Mouse (Mus musculus) retina, embryonic 14.5 days (tissue): Measurements from ENCODE around the gene Fau.

Experiments
- DNase-seq: peaks from one replicate; pipeline ENCODE4 v3.0.0-alpha.2; 2015; ENCODE audit warnings: low spot score

Fau gene

DNA sequence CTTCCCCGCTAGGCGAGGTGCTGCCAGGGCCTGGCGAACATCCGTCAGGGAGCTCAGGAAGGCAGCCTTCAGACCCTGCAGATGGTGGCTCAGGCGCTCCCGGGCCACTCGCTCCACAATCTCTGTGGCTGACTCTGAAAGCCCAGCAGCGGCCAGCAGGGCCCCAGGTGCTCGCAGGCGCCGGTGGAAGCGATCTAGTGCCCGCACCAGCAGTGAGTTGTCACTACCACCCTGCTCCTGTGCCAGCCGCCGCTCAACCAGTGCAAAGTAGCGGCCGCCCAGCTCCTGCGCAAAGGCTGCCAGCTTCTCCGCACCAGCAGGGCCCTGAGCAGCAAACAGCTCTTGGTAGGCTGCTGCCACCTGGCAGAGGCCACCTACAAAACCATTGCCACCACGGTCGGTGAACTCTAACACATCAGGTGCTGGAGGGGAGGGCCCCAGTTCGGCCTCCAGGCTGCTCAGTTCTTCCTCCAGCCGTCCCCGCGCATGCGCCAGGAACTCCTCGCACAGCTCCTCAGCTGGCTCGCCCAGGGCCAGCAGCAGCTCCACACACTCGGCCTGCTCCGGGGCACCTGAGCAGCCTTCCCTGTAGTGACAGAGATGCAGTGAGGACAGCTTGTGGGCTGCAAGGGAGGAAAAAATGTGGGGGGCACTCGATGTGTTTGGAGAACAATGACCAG lies 13.1 kb downstream of the Fau start:
- no peak for DNase-seq

DNA sequence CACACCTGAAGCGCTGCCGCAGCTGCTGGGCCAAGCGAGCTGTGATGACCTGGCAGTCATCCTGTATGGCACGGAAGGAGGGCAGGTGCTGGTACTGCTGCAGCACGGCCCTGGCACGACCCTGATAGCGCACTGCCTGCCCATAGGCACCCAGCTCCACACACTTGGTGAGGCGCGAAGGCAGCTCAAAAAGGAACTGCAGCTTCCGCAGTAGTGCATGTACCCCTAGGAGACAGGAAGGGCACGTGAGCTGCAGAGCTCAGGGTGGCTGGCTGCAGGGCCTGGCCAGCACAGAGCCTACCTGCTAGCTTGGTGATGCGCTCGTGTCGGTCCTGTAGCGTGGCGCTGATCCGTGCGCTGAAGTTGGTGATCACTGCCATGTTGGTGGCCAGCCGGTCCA lies 13.6 kb downstream of the Fau start:
- no peak for DNase-seq

DNA sequence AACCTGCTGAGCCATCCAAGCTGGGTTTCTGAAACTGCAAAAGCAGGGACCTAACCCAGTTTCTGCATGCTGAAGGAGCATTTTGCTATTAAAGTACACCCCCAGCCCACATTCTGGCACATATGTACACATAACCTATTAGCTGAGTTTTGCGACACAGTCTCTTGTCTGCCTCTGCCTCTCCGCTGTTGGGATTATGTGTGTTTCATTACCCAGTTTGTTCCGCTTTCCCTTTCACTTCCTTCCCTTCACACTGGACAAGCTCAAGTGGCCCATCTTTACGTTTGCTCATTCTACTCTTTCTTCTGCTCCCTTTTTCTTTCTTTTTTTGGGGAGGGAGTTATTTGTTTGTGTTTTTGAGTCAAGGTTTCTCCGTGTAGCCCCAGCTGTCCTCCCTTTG lies 16.2 kb downstream of the Fau start:
- DNase-seq = no peak

DNA sequence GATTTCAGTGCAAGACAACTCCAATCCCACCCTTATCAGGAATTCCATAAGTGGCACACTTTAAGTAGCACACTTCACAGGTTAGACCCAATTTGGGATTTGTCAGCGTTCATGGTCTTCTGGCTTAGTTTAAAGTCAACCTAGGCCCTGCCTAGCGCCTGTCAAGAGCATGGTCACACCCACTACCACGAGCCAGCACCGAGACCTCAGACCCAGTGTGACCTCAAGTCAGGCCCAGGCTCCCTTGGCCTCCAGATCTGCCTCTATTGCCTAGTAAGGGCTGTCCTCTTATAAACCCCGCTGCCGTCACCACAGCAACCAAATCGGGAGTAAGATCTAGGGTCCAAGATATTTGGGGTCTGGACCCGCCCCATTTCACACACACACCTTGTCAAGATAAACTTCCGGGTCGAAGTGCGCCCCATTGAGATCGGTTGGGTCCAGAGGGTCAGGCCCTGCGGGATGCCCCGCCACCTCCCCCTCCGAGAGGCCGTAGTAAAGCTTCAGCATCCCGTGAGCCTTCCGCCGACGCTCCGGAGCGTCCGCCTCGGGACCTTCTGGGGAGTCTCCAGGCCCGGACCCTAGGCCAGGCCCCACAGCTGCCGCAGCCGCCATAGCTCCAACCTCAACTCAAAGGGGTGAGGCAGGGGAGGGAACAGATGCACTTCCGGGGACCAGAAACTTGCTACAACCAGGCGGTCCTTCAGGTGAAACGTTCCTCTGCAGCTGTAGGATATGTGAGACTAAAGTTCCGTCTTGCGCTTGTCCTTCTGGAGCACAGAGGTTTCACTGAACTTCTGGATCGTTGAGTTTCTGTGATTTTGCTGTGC lies 19.1 kb downstream of the Fau start, which contains the start of gene Vps51:
Gene Vps51 (minus strand): TSS at position 668 of the 830 bp plus-strand sequence.
- peak; percentile 96 for DNase-seq

DNA sequence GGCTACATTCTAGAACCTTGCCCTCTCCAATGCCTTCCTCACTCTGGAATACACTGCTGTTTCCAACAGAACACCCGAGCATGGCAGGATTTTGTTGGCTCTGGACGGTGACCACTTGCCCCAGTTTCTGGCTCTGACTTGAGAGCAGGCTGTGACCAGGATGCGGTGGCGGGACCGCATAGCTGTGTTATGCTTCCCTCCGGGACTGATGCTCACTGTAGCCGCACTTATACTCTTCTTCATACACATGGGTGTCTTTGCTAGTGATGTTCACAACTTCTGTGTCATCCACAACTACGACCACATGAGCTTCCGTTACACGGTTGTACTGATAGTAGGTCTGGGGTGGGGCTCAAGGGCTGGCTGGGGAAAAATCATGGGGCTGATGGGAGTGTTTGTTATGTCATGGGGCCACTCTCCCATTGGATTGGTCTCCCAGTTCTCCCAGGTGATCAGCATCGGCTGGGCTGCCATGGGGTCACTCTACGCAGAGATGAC lies 22.4 kb downstream of the Fau start, which contains the start of gene Tmem262:
Gene Tmem262 (plus strand): TSS at position 51 of the 498 bp plus-strand sequence.
- DNase-seq = no peak

DNA sequence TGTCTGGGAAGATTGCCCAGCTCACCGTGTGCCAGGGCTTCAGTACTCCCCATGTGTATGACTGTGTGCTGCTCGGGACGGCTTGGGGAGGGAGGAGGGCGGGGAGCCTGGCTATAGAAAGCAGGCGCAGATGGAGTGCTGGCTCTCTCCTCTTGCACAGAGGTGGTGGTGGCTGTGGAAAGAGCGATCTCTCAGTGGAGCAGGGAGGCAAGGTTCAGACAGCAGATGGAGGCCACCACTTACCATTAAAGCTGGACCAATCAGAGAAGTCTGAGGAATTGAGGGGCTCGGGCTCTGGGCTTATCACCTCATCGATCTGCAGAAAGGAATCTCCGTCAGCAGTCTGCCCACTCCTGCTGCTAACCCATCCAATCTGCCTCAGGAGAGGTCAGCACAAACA lies 24.5 kb downstream of the Fau start, which contains the start of gene Gm28374:
Gene Gm28374 (minus strand): TSS at position 101 of the 400 bp plus-strand sequence.
- DNase-seq = no peak

DNA sequence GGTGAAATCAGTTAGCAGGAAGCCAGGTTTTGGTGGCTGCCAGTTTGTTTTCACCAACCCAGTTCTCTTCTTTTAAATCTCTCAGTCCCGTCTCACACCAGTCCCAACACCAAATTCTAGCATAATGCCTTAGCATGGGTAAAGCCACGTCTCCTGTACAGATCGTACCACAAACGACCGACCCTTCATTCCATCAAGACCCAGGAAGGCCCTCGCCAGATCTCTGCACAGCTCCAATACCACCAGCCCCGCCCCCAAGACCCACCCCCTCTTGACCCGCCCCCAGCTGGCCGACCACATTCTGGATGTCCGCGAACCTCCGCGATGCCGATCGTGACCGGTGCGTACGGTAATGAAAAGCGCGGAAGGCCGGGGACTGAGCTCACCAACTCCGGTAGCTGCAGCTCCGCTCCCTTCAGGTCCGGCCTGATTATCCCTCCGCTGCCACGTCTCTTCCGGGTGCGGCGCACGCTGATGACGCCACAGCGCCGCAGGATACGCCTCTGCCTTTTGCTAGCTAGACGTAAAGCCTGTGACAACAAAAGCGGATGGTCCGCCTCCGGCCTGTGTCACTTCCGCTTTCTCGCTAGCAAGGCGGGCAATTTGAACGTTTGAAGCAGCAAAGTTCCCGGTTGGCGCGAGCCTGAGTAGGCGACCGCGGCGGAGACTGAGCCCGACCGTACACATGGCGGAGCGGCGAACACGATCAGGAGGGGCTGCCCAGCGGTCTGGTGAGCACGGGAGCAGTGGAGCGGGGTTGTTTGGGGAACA lies 27.0 kb downstream of the Fau start, which contains the start of the genes Zfpl1 and Cdca5:
Gene Zfpl1 (minus strand): TSS at position 479 of the 771 bp plus-strand sequence.
Gene Cdca5 (plus strand): TSS at position 506 of the 771 bp plus-strand sequence.
- DNase-seq = peak; percentile 99

DNA sequence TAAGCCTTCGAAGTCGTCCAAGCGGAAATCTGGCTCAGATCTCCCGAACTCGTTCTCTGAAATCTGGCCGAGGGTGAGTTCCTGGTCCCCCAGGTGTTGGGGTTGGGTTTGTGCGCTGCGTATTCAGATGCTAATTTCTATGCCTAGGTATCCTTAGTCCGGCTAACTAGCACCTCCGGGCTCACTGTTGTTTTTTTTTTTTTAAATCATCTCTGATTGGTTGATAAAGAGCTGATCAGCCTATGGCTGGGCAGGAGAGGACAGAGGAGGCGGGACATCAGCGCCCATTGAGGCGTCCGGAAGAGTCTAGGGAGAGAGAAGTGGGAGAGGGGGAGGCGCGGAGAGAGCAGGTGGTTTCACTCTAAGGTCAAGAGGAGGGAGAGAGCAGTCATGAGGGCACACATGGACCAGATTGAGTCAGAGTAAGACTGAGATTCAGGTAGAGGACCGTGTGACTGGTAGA lies 27.8 kb downstream of the Fau start:
- peak; percentile 87 for DNase-seq

DNA sequence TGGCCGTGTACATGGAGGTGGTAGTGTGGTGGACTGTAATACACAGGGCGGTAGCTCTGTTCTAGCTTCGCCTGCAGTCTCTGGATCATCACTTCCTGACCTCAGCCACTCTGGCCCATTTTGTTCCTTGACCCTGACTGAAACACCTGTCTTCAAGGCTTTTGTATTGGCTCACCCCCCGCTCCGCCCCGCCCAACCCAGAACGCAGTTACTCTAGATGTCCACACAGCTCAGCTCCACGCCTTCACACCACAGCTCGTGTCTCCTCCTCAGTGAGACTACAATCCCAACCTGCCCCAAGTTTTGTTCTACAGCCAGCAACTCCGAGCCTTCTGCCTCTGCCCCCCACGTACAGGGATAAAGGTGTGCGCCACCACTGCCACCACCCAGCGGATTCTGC lies 31.2 kb downstream of the Fau start:
- DNase-seq = no peak

DNA sequence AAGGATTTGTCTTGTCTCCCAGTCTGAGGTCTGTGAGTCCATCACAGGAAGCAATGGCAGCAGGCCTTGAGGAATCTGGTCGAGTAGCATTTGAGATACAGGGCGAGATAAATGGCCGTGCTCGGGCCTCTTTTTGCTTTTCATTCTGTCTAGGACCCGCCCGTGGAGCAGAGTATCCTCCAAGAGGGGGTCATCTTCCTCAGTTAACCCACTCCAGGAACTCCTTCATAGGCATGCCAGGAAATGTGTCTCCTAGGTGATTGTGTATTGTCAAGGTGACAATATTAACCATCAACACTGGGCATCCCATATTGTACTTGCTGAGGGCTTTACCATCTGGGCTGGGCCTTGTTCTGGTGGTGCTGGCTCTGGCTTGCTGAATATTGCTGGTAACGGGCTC lies 36.5 kb downstream of the Fau start, which contains the start of gene AC131692.1:
Gene AC131692.1 (plus strand): TSS at position 301 of the 400 bp plus-strand sequence.
- DNase-seq = no peak

DNA sequence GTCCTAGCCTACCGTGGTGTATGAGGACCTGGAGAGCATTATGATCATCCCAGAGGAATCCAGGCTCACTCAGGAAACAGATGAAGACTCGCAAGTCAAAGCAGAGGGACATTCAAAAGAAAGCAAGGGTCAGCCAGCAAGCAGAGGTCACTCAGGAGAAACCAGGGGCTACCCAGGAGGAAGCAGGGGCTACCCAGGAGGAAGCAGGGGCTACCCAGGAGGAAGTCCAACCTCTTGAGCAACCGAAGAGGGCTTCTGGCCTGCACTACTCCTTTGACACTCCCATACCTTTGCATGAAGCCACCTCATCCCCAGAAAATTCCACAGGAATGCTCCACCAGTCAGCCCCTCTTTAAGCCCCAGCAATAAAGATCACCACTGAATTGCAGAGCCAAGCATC lies 40.2 kb downstream of the Fau start:
- no peak for DNase-seq

DNA sequence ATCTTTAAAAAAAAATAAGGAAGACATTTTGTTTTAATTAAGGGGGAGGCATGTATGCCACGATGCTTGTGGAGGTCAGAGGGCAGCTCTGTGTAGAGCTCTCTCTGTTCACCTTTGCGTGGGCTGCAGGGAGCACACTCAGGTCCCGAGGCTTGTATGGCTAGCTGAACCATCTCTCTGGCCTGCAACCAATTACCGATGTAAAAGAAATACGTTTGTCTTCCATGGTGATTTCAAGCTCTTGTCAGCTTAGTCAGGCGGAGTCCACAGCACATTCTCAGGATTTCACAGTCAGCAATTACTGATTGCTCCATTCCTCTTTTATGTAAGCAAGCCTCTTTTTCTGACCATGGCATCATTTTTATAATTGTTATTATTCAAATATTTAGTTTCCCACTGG lies 43.5 kb downstream of the Fau start:
- DNase-seq = no peak

DNA sequence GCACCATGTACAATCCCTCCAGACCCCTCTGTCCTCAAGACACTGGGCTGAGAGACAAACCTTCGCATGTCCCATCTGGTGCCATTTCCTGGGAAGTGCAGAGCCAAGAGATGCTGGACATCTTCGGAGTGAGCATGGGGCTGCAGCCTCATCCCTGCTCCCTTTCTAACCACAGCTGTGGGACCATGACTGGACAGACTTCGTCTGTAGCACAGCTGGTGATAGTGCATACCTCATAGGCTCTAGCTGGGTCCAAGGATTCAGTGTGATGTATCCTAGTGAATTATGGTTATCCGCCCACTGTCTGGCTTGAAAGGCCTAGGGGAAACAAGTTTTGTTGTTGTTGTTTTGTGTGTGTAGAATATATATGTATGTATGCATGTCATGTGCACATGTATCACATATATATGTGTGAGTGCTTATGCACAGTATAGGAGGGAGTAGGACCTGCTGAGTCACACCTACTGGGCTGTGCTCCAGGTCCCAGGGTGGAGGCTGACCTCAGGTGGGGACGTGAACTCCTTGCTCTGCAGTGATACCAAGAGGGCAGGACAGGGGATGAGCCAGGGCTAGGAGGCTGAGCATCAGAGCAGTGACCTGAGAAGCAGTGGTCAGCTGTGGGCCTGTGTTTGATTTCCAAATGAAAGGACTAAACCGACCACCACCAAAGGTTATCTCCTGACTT lies 44.7 kb downstream of the Fau start:
- no peak for DNase-seq

DNA sequence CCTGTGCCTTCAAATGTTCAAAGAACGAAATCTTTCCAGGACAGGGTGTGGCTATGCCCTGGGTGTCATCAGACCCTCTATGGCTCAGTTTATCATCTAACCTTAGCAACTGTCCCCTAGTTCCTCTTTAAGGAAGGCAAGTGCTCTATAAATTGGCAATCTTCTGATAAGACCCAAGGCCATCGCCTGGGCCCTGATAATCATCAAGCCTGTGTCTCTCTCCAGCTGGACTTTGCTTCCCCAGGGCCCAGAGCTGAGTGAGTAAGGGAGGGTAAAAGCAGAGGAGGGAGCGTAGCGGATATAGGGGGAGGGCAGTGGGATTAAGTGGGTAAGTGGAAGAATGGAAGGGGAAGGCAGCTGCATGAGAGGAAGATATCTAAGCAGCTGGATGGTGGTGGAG lies 46.8 kb downstream of the Fau start:
- no peak for DNase-seq

DNA sequence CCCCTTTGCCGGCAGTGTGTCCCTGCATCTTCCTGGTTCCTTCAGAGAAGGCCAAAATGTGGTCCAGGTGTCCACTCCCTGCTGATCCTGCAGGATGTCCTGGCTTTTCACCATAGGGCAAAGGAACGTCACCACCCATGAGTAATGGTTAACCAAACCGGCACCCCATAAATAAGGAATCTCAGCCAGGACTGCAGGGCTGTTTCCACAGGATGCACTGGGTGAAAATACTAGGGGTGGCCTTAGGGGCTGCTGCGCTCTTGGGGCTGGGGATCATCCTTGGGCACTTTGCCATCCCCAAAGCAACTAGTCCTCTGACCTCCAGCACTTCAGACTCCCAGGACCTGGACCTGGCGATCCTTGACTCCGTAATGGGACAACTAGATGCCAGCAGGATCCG lies 47.9 kb downstream of the Fau start, which contains the start of gene Naaladl1:
Gene Naaladl1 (plus strand): TSS at position 197 of the 400 bp plus-strand sequence.
- DNase-seq = no peak
